Mouse (Mus musculus) gastrocnemius, postnatal 36 days (tissue): ENCODE measurements around the gene Vstm2a. TPM values are rescaled to one million over a fixed set of nuclear protein-coding genes. Genes with fewer than 3 reads are reported as not detected.

Experiments
- DNase-seq, 2 experiments: peaks; one replicate each; pipeline ENCODE4 v3.0.0; 2022
- intact Hi-C: fragments of 180-260 bp; cut with DNase I; formaldehyde crosslinking; loops from one replicate; pipeline ENCODE4 v1.15.1; 2025
- total RNA-seq, 2 experiments: library from RNA; stranded (reverse); gene quantifications; 2 replicates each; pipeline ENCODE4 v1.2.3; 2021

Gene Vstm2a
- total RNA-seq, 2 experiments from 2014 or later = 0.15 TPM; not detected in 1

- intact Hi-C loops = loop anchor here (5.0 kb wide), 1 partner anchor 151 kb away; no protein-coding TSS in a partner anchor
- DNase-seq = no peak
These were observed 155.6 kb downstream of the Vstm2a start for GRCm38 (mm10) chr11:16413077-16413644.

GRCm38 (mm10) chr11:16439548-16440251 is 182.2 kb downstream of the Vstm2a start:
- intact Hi-C loops = no loop called here
- DNase-seq = no peak
